Mouse (Mus musculus) neural tube, embryonic 12.5 days (tissue): ENCODE measurements around the gene Proser3. TPM values are rescaled to one million over a fixed set of nuclear protein-coding genes. Genes with fewer than 3 reads are reported as not detected.
A peak's percentile ranks its signal among the peaks of the same experiment; 100 is the strongest.

Experiments used
- ATAC-seq: fragments of 200-750 bp; cut with Nextera tagmentation; 2 replicates; pipeline ENCODE4 v1.8.0; 2017; ENCODE audit warnings: low read depth, mild to moderate bottlenecking, moderate TSS enrichment, moderate library complexity; ENCODE audit not compliant: low FRiP score
- H3K27ac ChIP-seq: fragments of 300-500 bp; sonication (generic); 2 replicates; pipeline ENCODE4 v1.5.1; 2016
- H3K27me3 ChIP-seq: fragments of 300-500 bp; sonication (generic); replicated peaks from 2 replicates; pipeline ENCODE4 v1.6.1; 2016; ENCODE audit warnings: mild to moderate bottlenecking
- H3K36me3 ChIP-seq: fragments of 300-500 bp; sonication (generic); 2 replicates; pipeline ENCODE4 v1.6.1; 2016; ENCODE audit warnings: mild to moderate bottlenecking
- H3K4me1 ChIP-seq: fragments of 300-500 bp; sonication (generic); 2 replicates; pipeline ENCODE4 v1.6.1; 2016
- H3K4me2 ChIP-seq: fragments of 300-500 bp; sonication (generic); replicated peaks from 2 replicates; pipeline ENCODE4 v1.6.1; 2016; ENCODE audit warnings: mild to moderate bottlenecking
- H3K4me3 ChIP-seq: fragments of 300-500 bp; sonication (generic); 2 replicates; pipeline ENCODE4 v1.5.1; 2016
- H3K9ac ChIP-seq: fragments of 300-500 bp; sonication (generic); 2 replicates; pipeline ENCODE4 v1.6.1; 2016; ENCODE audit warnings: mild to moderate bottlenecking
- H3K9me3 ChIP-seq: fragments of 300-500 bp; sonication (generic); 2 replicates; pipeline ENCODE4 v1.6.1; 2016; ENCODE audit warnings: mild to moderate bottlenecking
- WGBS: fragments of 180-500 bp; shearing (Covaris S2); methylation state at CpG from one replicate; pipeline ENCODE4 v1.1.7; 2016; 5-methylcytosine and 5-hydroxymethylcytosine counted together
- polyA plus RNA-seq: library from polyadenylated mRNA; unstranded; fragments of >200 nt; fragmentation: Nextera tagmentation; extraction: Ambion mirVana; gene quantifications from 2 replicates; pipeline ENCODE4 v1.2.1, GENCODE M21; 2016

The Proser3 gene
- polyA plus RNA-seq, 1 experiment from 2014 or later, result 9.7 TPM

GRCm38 (mm10) chr7:30553810-30554584, 1.9 kb upstream of the Proser3 start:
- 87% methylated on average over 22 of the region's 22 CpGs for WGBS
- Histone ChIP-seq H3K27ac (no peak overlapping the region), H3K4me2 (peak overlapping the region; percentile 88), H3K9me3 (no peaks in the 10 kb centered on the region), H3K4me3 (peak overlapping the region; percentile 62; the same call in 1 of the 2 replicates), H3K27me3 (no peaks in the 10 kb centered on the region), H3K9ac (peak overlapping the region; percentile 57; the same call in 1 of the 2 replicates), H3K4me1 (peaks cover 27% of the 10 kb centered on the region), H3K36me3 (peaks cover 29% of the 10 kb centered on the region)
- ATAC-seq, result no peak

DNA sequence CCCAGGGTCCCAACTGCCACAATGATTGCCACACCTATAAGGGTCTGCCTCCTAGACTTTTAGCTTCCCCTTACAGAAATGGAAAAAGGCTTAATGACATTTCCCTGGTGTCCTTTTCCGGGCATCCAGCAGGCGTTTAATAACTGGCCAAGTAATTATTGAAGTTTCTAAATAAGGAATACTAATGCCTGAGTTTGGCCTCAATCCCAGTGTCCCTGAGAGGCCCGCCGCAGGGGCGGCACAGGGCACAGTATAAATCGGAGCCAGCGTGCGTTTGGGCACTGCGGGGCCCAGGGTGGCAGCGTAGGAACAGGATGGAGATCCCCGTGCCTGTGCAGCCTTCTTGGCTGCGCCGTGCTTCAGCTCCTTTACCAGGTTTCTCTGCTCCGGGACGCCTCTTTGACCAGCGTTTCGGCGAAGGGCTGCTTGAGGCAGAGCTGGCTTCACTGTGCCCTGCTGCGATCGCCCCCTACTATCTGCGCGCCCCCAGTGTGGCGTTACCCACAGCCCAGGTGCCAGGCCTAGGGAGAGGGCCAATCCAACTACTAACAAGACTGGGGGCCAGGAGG, 1.0 kb upstream of the Proser3 start:
- 6% methylated on average over 23 of the region's 23 CpGs for WGBS
- H3K4me1 ChIP-seq, result peaks cover 18% of the 10 kb centered on the region
- H3K9me3 ChIP-seq, result no peaks in the 10 kb centered on the region
- H3K36me3 ChIP-seq, result peaks cover 31% of the 10 kb centered on the region
- ATAC-seq, result no peak
- H3K4me2 ChIP-seq, result peak overlapping the region; percentile 88
- H3K9ac ChIP-seq, result peak overlapping the region; percentile 57
- peak overlapping the region; percentile 12; the same call in 1 of the 2 replicates for H3K27ac ChIP-seq
- peak overlapping the region; percentile 62 for H3K4me3 ChIP-seq
- no peaks in the 10 kb centered on the region for H3K27me3 ChIP-seq

GRCm38 (mm10) chr7:30551445-30552101, 526 bp downstream of the Proser3 start:
- no peaks in the 10 kb centered on the region for H3K27me3 ChIP-seq
- peak overlapping the region; percentile 62; the same call in 1 of the 2 replicates for H3K27ac ChIP-seq
- H3K4me1 ChIP-seq, result peaks cover 15% of the 10 kb centered on the region
- peak; percentile 73 for ATAC-seq
- H3K4me3 ChIP-seq, result peak overlapping the region; percentile 62
- 4% methylated on average over 10 of the region's 10 CpGs for WGBS
- H3K4me2 ChIP-seq, result peak overlapping the region; percentile 88
- no peaks in the 10 kb centered on the region for H3K9me3 ChIP-seq
- peak overlapping the region; percentile 57 for H3K9ac ChIP-seq
- peaks cover 22% of the 10 kb centered on the region for H3K36me3 ChIP-seq

GRCm38 (mm10) chr7:30550603-30551002, 1.5 kb downstream of the Proser3 start:
- no peak overlapping the region for H3K4me3 ChIP-seq
- no peak for ATAC-seq
- no peak overlapping the region for H3K4me2 ChIP-seq
- no peak overlapping the region for H3K27ac ChIP-seq
- H3K36me3 ChIP-seq, result peaks cover 23% of the 10 kb centered on the region
- H3K27me3 ChIP-seq, result no peaks in the 10 kb centered on the region
- peaks cover 15% of the 10 kb centered on the region for H3K4me1 ChIP-seq
- H3K9me3 ChIP-seq, result no peaks in the 10 kb centered on the region
- no peak overlapping the region for H3K9ac ChIP-seq
- 100% methylated on average over 1 of the region's 1 CpGs for WGBS

DNA sequence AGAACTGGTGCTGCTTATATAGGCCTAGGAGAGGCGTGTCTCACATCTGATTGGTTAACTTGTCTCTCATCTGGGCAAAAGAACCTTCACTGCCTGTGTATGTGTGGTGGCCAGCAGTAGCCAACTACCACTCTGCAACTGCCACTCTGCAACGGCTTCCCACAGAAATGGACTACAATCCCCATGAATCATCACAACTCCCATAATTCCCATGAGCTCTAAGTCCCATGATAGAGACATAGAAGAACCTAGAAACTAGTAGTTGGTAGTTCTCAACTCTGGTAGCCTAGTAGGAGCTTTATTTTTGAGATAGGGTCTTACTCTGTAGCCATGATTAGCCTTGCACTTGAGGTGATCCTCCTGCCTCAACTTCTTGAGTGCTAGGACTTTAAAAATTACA, 2.2 kb downstream of the Proser3 start:
- H3K4me3 ChIP-seq, result no peak overlapping the region
- H3K27ac ChIP-seq, result no peak overlapping the region
- H3K4me2 ChIP-seq, result no peak overlapping the region
- H3K9ac ChIP-seq, result no peak overlapping the region
- no peaks in the 10 kb centered on the region for H3K9me3 ChIP-seq
- peaks cover 20% of the 10 kb centered on the region for H3K36me3 ChIP-seq
- ATAC-seq, result no peak
- WGBS, result 90% methylated on average over 2 of the region's 2 CpGs
- H3K4me1 ChIP-seq, result peaks cover 15% of the 10 kb centered on the region
- no peaks in the 10 kb centered on the region for H3K27me3 ChIP-seq

- Histone ChIP-seq H3K9me3 (no peaks in the 10 kb centered on the region), H3K4me1 (no peaks in the 10 kb centered on the region), H3K27ac (no peak overlapping the region), H3K4me2 (no peak overlapping the region), H3K4me3 (no peak overlapping the region), H3K27me3 (no peaks in the 10 kb centered on the region), H3K36me3 (peaks cover 43% of the 10 kb centered on the region), H3K9ac (no peak overlapping the region)
- 97% methylated on average over 2 of the region's 2 CpGs for WGBS
- ATAC-seq, result no peak
These were observed 7.8 kb downstream of the Proser3 start for GRCm38 (mm10) chr7:30544327-30544726.

DNA sequence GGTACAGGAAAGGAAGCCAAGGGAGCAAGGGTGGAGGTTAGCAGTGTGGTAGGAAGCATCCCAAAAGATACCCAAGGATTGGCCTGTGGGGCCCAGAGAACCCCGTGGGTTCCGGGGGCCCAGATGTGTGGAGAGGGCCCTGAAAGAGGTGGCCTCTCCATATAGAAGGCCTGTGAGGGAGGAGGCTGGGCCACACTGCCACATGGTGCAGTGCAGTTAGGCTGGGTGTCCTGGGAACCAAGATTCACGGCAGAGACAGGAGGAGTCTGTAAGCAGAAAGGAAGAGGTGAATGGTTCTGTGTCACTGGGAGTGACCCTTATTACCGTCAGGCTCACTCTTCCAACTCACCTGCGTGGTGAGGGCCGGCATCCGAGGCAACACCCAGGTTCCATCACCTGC, 11.5 kb downstream of the Proser3 start:
- no peak overlapping the region for H3K27ac ChIP-seq
- H3K9me3 ChIP-seq, result no peaks in the 10 kb centered on the region
- H3K36me3 ChIP-seq, result peaks cover 36% of the 10 kb centered on the region
- no peaks in the 10 kb centered on the region for H3K27me3 ChIP-seq
- no peak overlapping the region for H3K4me3 ChIP-seq
- H3K9ac ChIP-seq, result no peak overlapping the region
- peaks cover 3% of the 10 kb centered on the region; the same call in 1 of the 2 replicates for H3K4me1 ChIP-seq
- ATAC-seq, result no peak
- no peak overlapping the region for H3K4me2 ChIP-seq
- WGBS, result 89% methylated on average over 7 of the region's 7 CpGs

GRCm38 (mm10) chr7:30534633-30535577, 17.2 kb downstream of the Proser3 start, which contains the start of gene Arhgap33:
Gene Arhgap33 (minus strand): TSS chr7:30535060.
- Histone ChIP-seq H3K9me3 (no peaks in the 10 kb centered on the region), H3K36me3 (peaks cover 43% of the 10 kb centered on the region), H3K27me3 (no peaks in the 10 kb centered on the region), H3K9ac (peak within 1 kb of the TSS; percentile 87), H3K4me3 (peak within 1 kb of the TSS; percentile 78), H3K4me2 (peak within 1 kb of the TSS; percentile 81), H3K4me1 (peaks cover 33% of the 10 kb centered on the region), H3K27ac (peak within 1 kb of the TSS; percentile 77)
- ATAC-seq, result peak; percentile 89
- under 1% methylated on average over 79 of the region's 84 CpGs for WGBS

GRCm38 (mm10) chr7:30533941-30534632, 18.0 kb downstream of the Proser3 start:
- WGBS, result 6% methylated on average over 26 of the region's 26 CpGs
- H3K9me3 ChIP-seq, result no peaks in the 10 kb centered on the region
- H3K36me3 ChIP-seq, result peaks cover 44% of the 10 kb centered on the region
- peak; percentile 56 for ATAC-seq
- peaks cover 33% of the 10 kb centered on the region for H3K4me1 ChIP-seq
- peak overlapping the region; percentile 87 for H3K9ac ChIP-seq
- H3K4me3 ChIP-seq, result peak overlapping the region; percentile 78
- H3K4me2 ChIP-seq, result peak overlapping the region; percentile 81
- no peaks in the 10 kb centered on the region for H3K27me3 ChIP-seq
- H3K27ac ChIP-seq, result peak overlapping the region; percentile 77; the same call in 1 of the 2 replicates

- H3K36me3 ChIP-seq, result peaks cover 51% of the 10 kb centered on the region
- no peaks in the 10 kb centered on the region for H3K9me3 ChIP-seq
- no peak overlapping the region for H3K27ac ChIP-seq
- peak overlapping the region; percentile 81 for H3K4me2 ChIP-seq
- H3K27me3 ChIP-seq, result no peaks in the 10 kb centered on the region
- WGBS, result 11% methylated on average over 8 of the region's 8 CpGs
- no peak for ATAC-seq
- peak overlapping the region; percentile 78 for H3K4me3 ChIP-seq
- H3K9ac ChIP-seq, result peak overlapping the region; percentile 87
- peaks cover 33% of the 10 kb centered on the region for H3K4me1 ChIP-seq
These were observed 19.2 kb downstream of the Proser3 start for GRCm38 (mm10) chr7:30532931-30533330.

- ATAC-seq, result no peak
- 90% methylated on average over 9 of the region's 9 CpGs for WGBS
- H3K4me1 ChIP-seq, result peaks cover 39% of the 10 kb centered on the region
- peaks cover 67% of the 10 kb centered on the region for H3K36me3 ChIP-seq
- no peaks in the 10 kb centered on the region for H3K27me3 ChIP-seq
- H3K4me3 ChIP-seq, result no peak overlapping the region
- no peaks in the 10 kb centered on the region for H3K9me3 ChIP-seq
- H3K9ac ChIP-seq, result peak overlapping the region; percentile 41; the same call in 1 of the 2 replicates
- H3K27ac ChIP-seq, result no peak overlapping the region
- peak overlapping the region; percentile 81 for H3K4me2 ChIP-seq
These were observed 20.7 kb downstream of the Proser3 start for GRCm38 (mm10) chr7:30531291-30531815.
